Mouse (Mus musculus) small intestine, adult 2 months (tissue): Measurements from ENCODE around the gene Gstp3. TPM values are rescaled to one million over a fixed set of nuclear protein-coding genes. Genes with fewer than 3 reads are reported as not detected.
A peak's percentile ranks its signal among the peaks of the same experiment; 100 is the strongest.

Source experiments
- H3K27ac ChIP-seq: fragments of 200-500 bp; 2 replicates; pipeline ENCODE4 v1.5.1; 2012; ENCODE audit warnings: low read depth, low read length, control low read depth, inconsistent platforms; ENCODE audit not compliant: insufficient read depth
- H3K27me3 ChIP-seq: fragments of 200-500 bp; 2 replicates; pipeline ENCODE4 v1.6.1; 2012; ENCODE audit warnings: mild to moderate bottlenecking, moderate library complexity, low read length, inconsistent platforms; ENCODE audit not compliant: control insufficient read depth, insufficient read depth
- H3K36me3 ChIP-seq: fragments of 200-500 bp; 2 replicates; pipeline ENCODE4 v1.6.1; 2012; ENCODE audit warnings: mild to moderate bottlenecking, low read length, control low read depth, inconsistent platforms; ENCODE audit not compliant: control insufficient read depth, insufficient read depth
- H3K4me1 ChIP-seq: fragments of 200-500 bp; 2 replicates; pipeline ENCODE4 v1.6.1; 2012; ENCODE audit warnings: low read length, inconsistent platforms, mixed read lengths; ENCODE audit not compliant: control insufficient read depth, insufficient read depth, insufficient read length
- H3K4me3 ChIP-seq: fragments of 200-500 bp; 2 replicates; pipeline ENCODE4 v1.5.1; 2012; ENCODE audit warnings: low read depth, mild to moderate bottlenecking, control low read depth, inconsistent platforms, low read length, moderate library complexity
- CTCF ChIP-seq: fragments of 200-500 bp; IDR thresholded peaks from 2 replicates; pipeline ENCODE4 v1.5.1; 2012; ENCODE audit warnings: low read depth, mild to moderate bottlenecking, control low read depth, inconsistent platforms, low read length, moderate library complexity, mixed read lengths; ENCODE audit not compliant: insufficient replicate concordance, insufficient read length; ENCODE audit errors: extremely low read depth
- POLR2A ChIP-seq: fragments of 200-500 bp; IDR thresholded peaks from 2 replicates; pipeline ENCODE4 v1.6.1; 2012; ENCODE audit warnings: low read depth, mild to moderate bottlenecking, control low read depth, inconsistent platforms, low read length, moderate library complexity
- WGBS: fragments of 180-500 bp; shearing (Covaris S2); methylation state at CpG from one replicate; pipeline ENCODE4 v1.1.7; 2018; 5-methylcytosine and 5-hydroxymethylcytosine counted together
- polyA plus RNA-seq: library from polyadenylated mRNA; depleted of rRNA; stranded (reverse); fragments of >200 nt; gene quantifications from 2 replicates; pipeline ENCODE4 v1.2.3, GENCODE M21; 2012; rRNA removed

The Gstp3 gene
- polyA plus RNA-seq, 1 experiment, result 15.0 TPM

DNA sequence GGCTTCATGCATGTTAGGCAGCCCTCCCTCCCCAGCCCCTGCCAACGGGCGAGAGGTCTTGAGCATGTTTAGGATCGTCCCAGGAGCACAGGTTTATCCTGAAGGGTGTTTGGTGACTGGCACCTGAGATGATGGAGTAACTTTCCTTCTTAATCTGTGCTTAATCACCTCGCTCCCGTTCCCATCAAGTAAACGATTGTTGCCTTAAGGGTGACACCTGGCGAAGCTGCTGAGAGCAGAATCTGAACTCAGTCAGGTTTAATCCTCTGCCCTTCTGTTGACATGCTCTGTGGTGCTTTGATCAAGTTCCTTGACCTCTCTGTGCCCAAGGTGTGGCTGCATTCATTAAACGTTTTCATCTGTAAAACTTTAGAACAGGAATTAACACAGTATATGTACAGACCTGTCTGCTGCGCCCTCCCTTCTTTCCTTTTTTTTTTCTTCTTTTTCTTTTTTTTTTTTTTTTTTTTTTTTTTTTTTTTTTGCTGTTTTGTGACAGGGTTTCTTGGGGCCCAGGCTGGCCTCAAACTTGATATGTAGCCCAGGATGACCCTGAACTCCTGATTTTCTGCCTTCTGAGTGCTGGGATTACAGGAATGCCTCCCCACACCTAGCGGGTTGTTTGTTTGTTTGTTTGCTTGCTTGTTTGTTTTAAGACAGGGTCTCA is 41.3 kb downstream of the Gstp3 start:
- WGBS, result 55% methylated on average over 10 of the region's 10 CpGs
- no peak for TF ChIP-seq CTCF
- TF ChIP-seq POLR2A, result no peak
- H3K27me3 ChIP-seq, result no peaks in the 10 kb centered on the region
- H3K4me3 ChIP-seq, result no peak overlapping the region
- H3K27ac ChIP-seq, result peak overlapping the region; percentile 66
- H3K36me3 ChIP-seq, result no peaks in the 10 kb centered on the region
- peaks cover 10% of the 10 kb centered on the region; the same call in 1 of the 2 replicates for H3K4me1 ChIP-seq

DNA sequence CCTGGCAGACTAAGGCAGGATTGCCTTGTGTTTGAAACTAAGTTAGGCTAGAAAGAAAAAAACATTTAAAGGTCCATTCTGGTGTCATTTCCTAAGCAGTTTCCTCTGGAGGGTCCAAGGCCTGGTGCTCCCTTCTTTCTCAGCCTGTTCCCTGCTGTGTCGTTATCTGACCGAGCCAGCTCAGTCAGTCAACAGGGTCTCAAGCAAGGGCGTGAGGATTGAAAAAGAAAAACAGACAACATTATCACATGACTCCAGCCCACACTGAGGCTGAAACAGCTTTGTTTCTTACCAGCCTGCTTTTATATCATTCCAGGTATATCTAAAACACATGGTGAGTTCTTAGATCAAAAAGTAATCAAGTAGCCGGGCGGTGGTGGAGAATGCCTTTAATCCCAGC is 43.7 kb downstream of the Gstp3 start:
- H3K4me1 ChIP-seq, result peaks cover 16% of the 10 kb centered on the region; the same call in 1 of the 2 replicates
- H3K36me3 ChIP-seq, result peaks cover 5% of the 10 kb centered on the region
- no peak for TF ChIP-seq CTCF
- no peak for TF ChIP-seq POLR2A
- no peak overlapping the region for H3K27ac ChIP-seq
- WGBS, result 86% methylated on average over 5 of the region's 5 CpGs
- no peaks in the 10 kb centered on the region for H3K27me3 ChIP-seq
- H3K4me3 ChIP-seq, result no peak overlapping the region

DNA sequence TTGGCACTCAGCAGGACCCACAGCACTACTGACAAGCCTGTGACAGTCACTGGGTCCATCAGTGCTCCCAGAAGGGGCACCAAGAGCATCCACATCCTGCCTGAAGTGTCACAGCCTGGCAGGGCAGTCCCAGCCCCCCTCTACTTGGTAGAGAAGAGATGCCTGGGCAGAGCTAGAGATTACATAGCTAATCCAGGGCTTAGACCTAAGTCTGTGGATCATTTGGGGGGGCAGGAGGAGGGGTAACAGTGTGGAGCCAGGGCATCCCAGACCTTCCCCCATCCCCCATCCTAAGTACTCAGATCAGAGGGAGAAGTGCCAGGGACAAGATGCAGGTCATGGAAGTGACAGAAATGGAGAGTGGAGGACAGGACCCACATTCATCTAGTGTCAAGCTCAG is 44.6 kb downstream of the Gstp3 start:
- no peak overlapping the region for H3K27ac ChIP-seq
- H3K4me3 ChIP-seq, result no peak overlapping the region
- no peaks in the 10 kb centered on the region for H3K27me3 ChIP-seq
- TF ChIP-seq POLR2A, result no peak
- peaks cover 13% of the 10 kb centered on the region for H3K36me3 ChIP-seq
- peaks cover 13% of the 10 kb centered on the region; the same call in 1 of the 2 replicates for H3K4me1 ChIP-seq

DNA sequence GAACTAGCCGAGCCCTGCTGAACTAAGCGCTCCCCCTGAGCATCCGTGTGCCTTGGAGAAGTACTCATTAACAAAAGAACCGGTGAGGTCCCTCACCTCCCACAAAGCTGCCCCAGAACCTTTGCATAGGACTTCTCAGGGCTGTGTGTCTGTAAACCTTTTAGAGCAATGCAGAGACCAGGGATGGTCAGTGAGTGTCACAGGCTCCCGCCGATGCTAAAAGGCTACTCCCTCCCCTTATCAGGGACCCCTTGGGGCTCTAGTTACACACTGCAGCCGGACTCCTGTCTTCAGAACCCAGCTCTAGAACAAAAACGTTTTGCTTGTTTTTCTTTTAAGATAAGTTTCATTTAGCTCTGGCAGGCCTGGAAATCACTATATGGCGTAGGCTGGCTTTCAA is 46.3 kb downstream of the Gstp3 start:
- peaks cover 6% of the 10 kb centered on the region; the same call in 1 of the 2 replicates for H3K4me1 ChIP-seq
- 0 out of 2 replicates have a peak, but pooled peaks have one; percentile 0 for TF ChIP-seq CTCF
- no peak for TF ChIP-seq POLR2A
- H3K27ac ChIP-seq, result no peak overlapping the region
- WGBS, result 24% methylated on average over 9 of the region's 9 CpGs
- peaks cover 29% of the 10 kb centered on the region for H3K36me3 ChIP-seq
- no peaks in the 10 kb centered on the region for H3K27me3 ChIP-seq
- H3K4me3 ChIP-seq, result peak overlapping the region; percentile 35

DNA sequence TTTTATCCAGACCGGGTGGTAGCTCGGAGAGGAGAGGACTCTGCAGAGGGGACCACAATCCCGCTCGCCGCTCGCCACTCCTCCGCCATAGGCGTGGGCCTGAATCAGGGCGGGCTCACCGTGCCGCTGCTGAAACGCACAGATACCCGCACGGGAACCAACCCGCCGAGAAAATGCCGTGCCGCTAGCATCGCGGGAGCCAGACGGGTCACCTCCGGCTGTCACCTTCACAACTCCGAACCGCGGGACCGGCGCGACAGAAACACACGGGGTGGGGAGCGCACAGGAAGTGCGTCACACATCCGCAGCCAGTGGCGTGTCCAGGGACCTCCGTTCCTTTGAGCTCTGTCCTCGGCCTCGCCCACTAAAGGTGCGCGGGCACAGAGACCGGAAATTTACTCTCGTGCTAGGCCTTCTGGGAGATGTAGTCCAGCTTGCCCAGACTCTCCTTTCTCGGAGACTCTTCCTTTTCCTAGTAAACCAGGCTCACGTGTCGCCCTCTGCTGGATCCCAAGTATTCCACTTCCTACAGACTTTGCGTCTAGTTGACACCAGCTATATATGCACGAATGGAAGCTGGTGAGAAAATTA is 46.8 kb downstream of the Gstp3 start, which contains the start of gene Ndufv1:
Ndufv1 (minus strand) TSS at position 375 of the 591 bp plus-strand sequence.
- under 1% methylated on average over 45 of the region's 45 CpGs for WGBS
- peaks cover 6% of the 10 kb centered on the region; the same call in 1 of the 2 replicates for H3K4me1 ChIP-seq
- TF ChIP-seq POLR2A (peak; percentile 70), CTCF (peak; percentile 59; the same call in 1 of the 2 replicates)

DNA sequence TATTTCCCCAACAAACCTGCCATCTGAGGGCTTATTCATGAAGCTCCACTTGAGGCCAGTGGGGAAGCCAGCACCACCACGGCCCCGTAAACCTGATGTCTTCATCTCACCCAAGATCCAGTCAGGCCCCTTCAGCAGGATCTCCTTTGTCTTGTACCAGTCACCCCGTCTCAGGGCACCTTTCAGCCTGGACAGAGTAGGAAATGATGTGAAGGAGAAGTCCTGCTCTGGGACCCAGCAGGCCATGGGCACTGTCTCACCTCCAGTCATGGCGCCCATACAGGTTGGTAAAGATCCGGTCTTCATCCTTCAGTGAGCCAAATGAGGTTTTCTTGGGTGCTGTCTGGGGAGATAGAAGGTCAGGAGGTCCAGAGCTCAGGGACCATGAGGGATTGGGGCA is 48.3 kb downstream of the Gstp3 start:
- Histone ChIP-seq H3K4me3 (no peak overlapping the region), H3K27ac (no peak overlapping the region), H3K4me1 (peaks cover 6% of the 10 kb centered on the region; the same call in 1 of the 2 replicates), H3K27me3 (no peaks in the 10 kb centered on the region), H3K36me3 (peaks cover 46% of the 10 kb centered on the region)
- 93% methylated on average over 5 of the region's 5 CpGs for WGBS
- TF ChIP-seq POLR2A (no peak), CTCF (no peak)

More for the DNA sequence above, 46.8 kb downstream of the Gstp3 start, which contains the start of gene Ndufv1:
- no peaks in the 10 kb centered on the region for H3K27me3 ChIP-seq
- peaks cover 34% of the 10 kb centered on the region for H3K36me3 ChIP-seq
- peak within 1 kb of the TSS; percentile 93 for H3K4me3 ChIP-seq
- peak within 1 kb of the TSS; percentile 67 for H3K27ac ChIP-seq

Other genes with a start within 250 kb of the Gstp3 start
- gene Chka, start 207.8 kb downstream of the Gstp3 start, polyA plus RNA-seq, result 85.2 and 214 TPM in 2 replicates
- gene Tcirg1, start 152.4 kb downstream of the Gstp3 start, polyA plus RNA-seq, result 107 and 148 TPM in 2 replicates
- gene Ndufs8, start 146.8 kb downstream of the Gstp3 start, polyA plus RNA-seq, result 303 and 423 TPM in 2 replicates
- gene Aldh3b1, start 129.8 kb downstream of the Gstp3 start, polyA plus RNA-seq, result 32.8 and 43.0 TPM in 2 replicates
- gene Unc93b1, start 124.4 kb downstream of the Gstp3 start, polyA plus RNA-seq, result 108 and 140 TPM in 2 replicates
- gene Aldh3b3, start 100.9 kb downstream of the Gstp3 start, polyA plus RNA-seq, result not detected in 2 replicates
- 0.55 and 1.5 TPM in 2 replicates for gene Aldh3b2, start 87.2 kb downstream of the Gstp3 start, polyA plus RNA-seq
- gene Acy3, start 73.0 kb downstream of the Gstp3 start, polyA plus RNA-seq, result 99.4 and 147 TPM in 2 replicates
- gene Tbx10, start 66.8 kb downstream of the Gstp3 start, polyA plus RNA-seq, result 0.10 TPM in 1 of 2 replicates, not detected in the other
- gene Nudt8, start 59.0 kb downstream of the Gstp3 start, polyA plus RNA-seq, result 30.6 and 33.7 TPM in 2 replicates
- 0.77 and 0.90 TPM in 2 replicates for gene Gm49405, start 58.9 kb downstream of the Gstp3 start, polyA plus RNA-seq
- gene Doc2g, start 56.3 kb downstream of the Gstp3 start, polyA plus RNA-seq, result 5.1 and 8.2 TPM in 2 replicates
- 92.8 and 170 TPM in 2 replicates for gene Ndufv1, start 46.8 kb downstream of the Gstp3 start, polyA plus RNA-seq
- 798 and 1,214 TPM in 2 replicates for gene Gstp1, start 21.6 kb downstream of the Gstp3 start, polyA plus RNA-seq
- 231 and 289 TPM in 2 replicates for gene Gstp2, start 13.5 kb downstream of the Gstp3 start, polyA plus RNA-seq
- gene Cabp2, start 22.0 kb upstream of the Gstp3 start, polyA plus RNA-seq, result 24.8 TPM in 1 of 2 replicates, not detected in the other
- gene Cdk2ap2, start 37.6 kb upstream of the Gstp3 start, polyA plus RNA-seq, result 186 and 366 TPM in 2 replicates
- 108 and 197 TPM in 2 replicates for gene Pitpnm1, start 40.4 kb upstream of the Gstp3 start, polyA plus RNA-seq
- gene Aip, start 66.3 kb upstream of the Gstp3 start, polyA plus RNA-seq, result 41.3 and 59.8 TPM in 2 replicates
- 0.06 TPM in 1 of 2 replicates, not detected in the other for gene Gpr152, start 80.2 kb upstream of the Gstp3 start, polyA plus RNA-seq
- 0.25 and 0.42 TPM in 2 replicates for gene Cabp4, start 84.5 kb upstream of the Gstp3 start, polyA plus RNA-seq
- gene Coro1b, start 89.0 kb upstream of the Gstp3 start, polyA plus RNA-seq, result 264 and 493 TPM in 2 replicates
- 95.3 and 169 TPM in 2 replicates for gene Ptprcap, start 94.0 kb upstream of the Gstp3 start, polyA plus RNA-seq
- 37.9 and 42.5 TPM in 2 replicates for gene Rps6kb2, start 103.8 kb upstream of the Gstp3 start, polyA plus RNA-seq
- gene Carns1, start 115.9 kb upstream of the Gstp3 start, polyA plus RNA-seq, result 3.7 and 4.4 TPM in 2 replicates
- gene Tbc1d10c, start 131.7 kb upstream of the Gstp3 start, polyA plus RNA-seq, result 15.3 and 21.9 TPM in 2 replicates
- gene Ppp1ca, start 132.5 kb upstream of the Gstp3 start, polyA plus RNA-seq, result 142 and 258 TPM in 2 replicates
- gene Rad9a, start 142.1 kb upstream of the Gstp3 start, polyA plus RNA-seq, result 8.2 and 12.2 TPM in 2 replicates
- gene Clcf1, start 154.7 kb upstream of the Gstp3 start, polyA plus RNA-seq, result 10.1 and 12.4 TPM in 2 replicates
- not detected in 2 replicates for gene AC109138.7, start 154.8 kb upstream of the Gstp3 start, polyA plus RNA-seq
- 46.4 and 118 TPM in 2 replicates for gene Pold4, start 172.3 kb upstream of the Gstp3 start, polyA plus RNA-seq
- 72.2 and 105 TPM in 2 replicates for gene Ssh3, start 209.6 kb upstream of the Gstp3 start, polyA plus RNA-seq
- gene Ankrd13d, start 223.6 kb upstream of the Gstp3 start, polyA plus RNA-seq, result 1.1 and 1.8 TPM in 2 replicates
- gene Grk2, start 246.7 kb upstream of the Gstp3 start, polyA plus RNA-seq, result 64.0 and 128 TPM in 2 replicates